Mouse (Mus musculus) effector memory CD4-positive, alpha-beta T cell, adult 5 months (primary cell): ENCODE results near the gene Ecel1. TPM values are rescaled to one million over a fixed set of nuclear protein-coding genes. Genes with fewer than 3 reads are reported as not detected.

Source experiments
- polyA plus RNA-seq: library from polyadenylated mRNA; unstranded; fragments of 100-300 nt; shearing (Covaris generic); gene quantifications from one replicate; pipeline ENCODE4 v1.2.1, GENCODE M21; 2017

Ecel1 gene
- not detected for polyA plus RNA-seq

DNA sequence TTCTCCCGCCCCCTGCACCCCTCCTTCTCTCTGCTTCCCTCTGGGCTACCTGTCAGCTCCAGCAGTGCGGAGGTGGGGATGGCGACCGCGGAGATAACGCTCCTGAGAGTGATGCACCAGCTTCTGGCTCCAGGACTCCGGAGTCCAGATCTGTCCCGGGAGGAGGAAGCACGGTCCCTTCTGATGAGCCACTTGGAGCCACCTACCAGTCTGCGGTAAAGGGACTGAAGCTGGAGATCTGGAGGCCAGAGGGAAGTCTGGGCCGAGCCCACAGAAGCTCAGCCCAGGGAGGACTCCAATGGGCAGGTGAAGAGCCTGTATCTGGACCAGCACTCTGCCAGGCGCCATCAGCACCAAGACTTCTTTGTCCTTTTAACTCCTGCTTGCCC lies at the start of gene Ecel1:
Gene Ecel1 (minus strand): TSS at position 323 of the 389 bp plus-strand sequence.

DNA sequence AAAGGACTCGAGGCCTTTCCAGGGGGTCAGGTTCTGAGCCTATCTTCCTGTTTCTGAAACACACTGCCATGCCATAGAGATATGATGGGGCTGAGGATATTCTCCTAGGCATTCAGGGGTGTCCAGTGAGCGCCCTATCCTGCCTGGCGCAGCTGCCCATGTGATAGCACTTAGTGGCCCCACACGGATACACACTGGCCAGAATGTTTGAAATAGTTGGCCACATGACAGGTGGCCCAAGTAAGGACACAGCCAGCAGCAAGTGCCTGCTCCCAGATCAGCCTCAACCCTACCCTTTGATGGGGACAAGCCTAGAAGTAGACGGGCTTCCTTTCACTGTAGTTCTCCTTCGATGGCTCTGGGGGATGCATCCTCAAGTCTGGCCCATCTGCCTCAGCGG lies 48.1 kb upstream of the Ecel1 start, which contains the start of gene Chrng:
Gene Chrng (plus strand): TSS at position 193 of the 400 bp plus-strand sequence.

DNA sequence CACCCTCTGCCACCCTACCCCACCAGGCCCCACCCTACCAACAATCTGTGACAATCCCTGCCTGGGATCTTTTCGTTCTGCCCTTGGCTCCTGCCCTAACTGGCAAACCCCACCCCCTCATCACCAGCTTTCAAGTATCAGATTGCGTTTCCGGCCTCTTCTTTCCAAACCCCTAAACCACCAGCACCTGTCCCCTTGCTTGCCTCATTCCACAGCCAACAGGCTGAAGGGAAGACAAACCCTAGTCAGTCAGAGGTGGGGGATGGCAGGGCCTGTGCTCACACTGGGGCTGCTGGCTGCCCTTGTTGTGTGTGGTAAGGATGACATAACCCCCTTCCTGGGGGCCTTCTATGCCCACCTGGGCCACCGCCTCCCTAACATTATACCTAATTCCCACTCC lies 34.1 kb upstream of the Ecel1 start, which contains the start of gene Chrnd:
Gene Chrnd (plus strand): TSS at position 179 of the 400 bp plus-strand sequence.

DNA sequence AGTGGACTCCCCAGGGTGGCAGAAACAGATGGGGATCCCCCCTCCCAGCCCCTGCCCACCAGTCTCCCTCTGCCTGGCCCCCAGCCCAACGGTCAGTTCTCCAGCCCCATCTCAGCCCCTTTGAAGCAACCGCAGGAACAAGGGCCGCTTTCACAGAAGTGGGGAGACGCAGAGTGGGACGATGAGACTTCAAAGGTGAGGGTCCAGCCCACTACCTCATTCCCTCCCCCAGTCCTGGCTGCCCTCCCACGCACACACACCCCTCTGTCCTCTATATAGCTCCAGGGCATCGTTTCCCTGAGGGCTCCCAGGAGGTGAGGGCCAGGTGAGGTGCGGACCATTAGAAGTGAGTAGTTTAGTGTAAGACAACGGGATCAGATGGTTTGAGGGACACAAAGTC lies 26.7 kb upstream of the Ecel1 start, which contains the start of gene Prss56:
Gene Prss56 (plus strand): TSS at position 301 of the 400 bp plus-strand sequence.

DNA sequence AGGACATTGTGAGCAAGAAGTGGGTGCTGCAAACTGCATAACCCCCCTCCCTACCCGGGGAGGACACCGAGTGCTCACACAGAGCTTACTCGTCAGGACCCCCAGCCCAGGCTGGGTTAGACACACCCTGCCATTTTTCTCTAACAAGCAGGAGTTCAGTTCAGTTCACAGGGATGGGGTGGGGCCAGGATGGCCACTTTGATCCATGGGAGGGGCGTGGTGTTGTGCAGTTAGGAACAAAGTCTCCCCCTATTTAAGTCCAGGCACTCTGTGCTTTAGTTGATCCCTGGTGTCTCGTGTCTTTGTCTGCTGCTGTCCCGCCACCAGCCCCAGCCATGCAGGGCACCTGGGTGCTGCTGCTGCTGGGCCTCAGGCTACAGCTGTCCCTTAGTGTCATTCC lies 31.6 kb downstream of the Ecel1 start, which contains the start of gene Akp3:
Gene Akp3 (plus strand): TSS at position 301 of the 400 bp plus-strand sequence.

DNA sequence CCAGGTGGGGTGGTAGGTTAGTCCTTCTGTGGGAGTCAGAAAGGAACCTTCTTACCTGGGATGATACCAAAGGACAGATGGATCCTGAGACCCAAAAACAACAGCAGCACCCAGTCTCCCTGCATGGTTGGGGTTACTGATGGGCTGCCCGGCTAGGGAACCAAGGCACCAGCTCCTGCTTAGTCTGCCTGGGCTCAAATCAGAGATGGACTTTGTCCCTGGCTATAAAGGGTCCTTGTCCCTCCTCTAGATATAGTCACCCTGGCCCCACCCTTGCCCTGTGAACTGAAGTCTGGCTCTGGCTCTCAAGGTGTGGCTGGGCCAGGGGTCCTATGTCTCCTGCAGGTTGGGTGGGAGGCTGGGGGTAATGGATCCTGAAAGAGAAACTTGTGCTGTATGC lies 54.9 kb downstream of the Ecel1 start, which contains the start of gene Alpi:
Gene Alpi (minus strand): TSS at position 196 of the 400 bp plus-strand sequence.

Other genes starting within 250 kb of the Ecel1 start
- gene Alppl2, start 66.6 kb downstream of the Ecel1 start, polyA plus RNA-seq, result not detected
- not detected for gene Alpi, start 54.9 kb downstream of the Ecel1 start, polyA plus RNA-seq
- not detected for gene Akp3, start 31.5 kb downstream of the Ecel1 start, polyA plus RNA-seq
- gene Prss56, start 26.8 kb upstream of the Ecel1 start, polyA plus RNA-seq, result not detected
- not detected for gene Chrnd, start 34.1 kb upstream of the Ecel1 start, polyA plus RNA-seq
- gene Chrng, start 48.1 kb upstream of the Ecel1 start, polyA plus RNA-seq, result not detected
- 157 TPM for gene Eif4e2, start 57.4 kb upstream of the Ecel1 start, polyA plus RNA-seq
- not detected for gene Efhd1, start 107.8 kb upstream of the Ecel1 start, polyA plus RNA-seq
- gene Gigyf2, start 170.5 kb upstream of the Ecel1 start, polyA plus RNA-seq, result 64.5 TPM
- 1.7 TPM for gene Kcnj13, start 238.2 kb upstream of the Ecel1 start, polyA plus RNA-seq